ENCODE assay signal across 9 mouse cellular contexts in genomic region chr11:120538485-120538884, GRCm38 (mm10). TPM values are rescaled to one million over a fixed set of nuclear protein-coding genes. Genes with fewer than 3 reads are reported as not detected.
DNase-seq lines count a peak whose midpoint lies in the region; ATAC-seq and TF ChIP-seq lines count a peak whose summit lies in the region.
"Had no signal": no experiment of that assay in that cellular context is flagged by ENCODE, and none has a peak within 500 bp of the region (broad histone marks: within the 10 kb centered on the region; RNA-seq: fewer than 3 reads in every experiment).

No protein-coding gene starts in this region.

- H3K27ac ChIP-seq in hindbrain, postnatal 0 days: peak overlapping the region; percentile 76
- H3K27ac ChIP-seq in lung, embryonic 14.5 days (ENCODE audit: low read depth): peak overlapping the region; percentile 60

- ATAC-seq in hindbrain, postnatal 0 days: peak; percentile 62
- ATAC-seq in lung, embryonic 14.5 days (ENCODE audit: insufficient read depth): no peak

- H3K9me3 ChIP-seq in hindbrain, postnatal 0 days (ENCODE audit: low read length): no peaks in the 10 kb centered on the region
- H3K9me3 ChIP-seq in lung, embryonic 14.5 days (ENCODE audit: low read depth, low read length): no peaks in the 10 kb centered on the region

- peaks cover 13% of the 10 kb centered on the region; the same call in 1 of the 2 replicates for H3K36me3 ChIP-seq in hindbrain, postnatal 0 days (ENCODE audit: insufficient read depth, low read length)
- H3K36me3 ChIP-seq in lung, embryonic 14.5 days (ENCODE audit: insufficient read depth): peaks cover 20% of the 10 kb centered on the region

- H3K4me1 ChIP-seq in hindbrain, postnatal 0 days (ENCODE audit: insufficient read depth, low read length): peaks cover 22% of the 10 kb centered on the region
- peaks cover 6% of the 10 kb centered on the region for H3K4me1 ChIP-seq in lung, embryonic 14.5 days (ENCODE audit: insufficient read depth)

- 36% methylated on average over 3 of the region's 3 CpGs for WGBS in hindbrain, postnatal 0 days
- 60% methylated on average over 3 of the region's 3 CpGs for WGBS in lung, embryonic 14.5 days

- H3K4me3 ChIP-seq in hindbrain, postnatal 0 days (ENCODE audit: low read length): no peak overlapping the region
- no peak overlapping the region for H3K4me3 ChIP-seq in lung, embryonic 14.5 days (ENCODE audit: low read depth, low read length)

- H3K4me2 ChIP-seq in hindbrain, postnatal 0 days (ENCODE audit: low read depth, low read length): no peak overlapping the region
- H3K4me2 ChIP-seq in lung, embryonic 14.5 days: no peak overlapping the region

- peak; percentile 40 for DNase-seq in urinary bladder, postnatal 14 days (ENCODE audit: low spot score)
- no peak for DNase-seq in urinary bladder, postnatal 10 days (ENCODE audit: low spot score)
- DNase-seq in gastrocnemius, postnatal 14 days: peak; percentile 75
- peak; percentile 82 for DNase-seq in hindbrain, postnatal 0 days (ENCODE audit: low spot score)
- no peak for DNase-seq in lung, embryonic 14.5 days
- DNase-seq in left cerebral cortex, adult 9 months (ENCODE audit: low spot score in 2 of 2): no peak
- DNase-seq in frontal cortex, postnatal 10 days (ENCODE audit: low spot score in 2 of 2): no peak
- DNase-seq in T-cell, adult 2 months (ENCODE audit: low spot score): no peak

- H3K9ac ChIP-seq in hindbrain, postnatal 0 days (replicated peaks; ENCODE audit: low read length): no peak overlapping the region
- 0 out of 2 replicates have a peak overlapping the region, but pooled peaks have one; percentile 13 for H3K9ac ChIP-seq in lung, embryonic 14.5 days

- 0 out of 2 replicates have a peak, but pooled peaks cover under 1% of the 10 kb centered on the region for H3K27me3 ChIP-seq in hindbrain, postnatal 0 days (ENCODE audit: insufficient read depth, low read length)
- peaks cover 2% of the 10 kb centered on the region; the same call in 1 of the 2 replicates for H3K27me3 ChIP-seq in lung, embryonic 14.5 days (ENCODE audit: insufficient read depth, low read length)

- no peak for TF ChIP-seq CTCF in hindbrain, postnatal 0 days (IDR thresholded peaks at IDR 0.05; ENCODE audit: low read depth)
- TF ChIP-seq CTCF in lung, embryonic 14.5 days (IDR thresholded peaks at IDR 0.05; ENCODE audit: low read depth): no peak

- intact Hi-C loops in gastrocnemius, postnatal 14 days (cut with DNase I; ENCODE audit: low total_unique reads): no loop called here

RNA-seq across cellular contexts. Expression of gene Gcgr, which starts 8.0 kb away (rescaled TPM):
- total RNA-seq in gastrocnemius, postnatal 14 days (2021): under 1 TPM in 1 of 2 experiments, not detected in 1; 0.38 TPM
- 0.99 and 3.1 TPM in 2 replicates for total RNA-seq in hindbrain, postnatal 0 days (2014; rRNA removed)
- polyA plus RNA-seq in hindbrain, postnatal 0 days (2015; fragmentation: Nextera tagmentation; extraction: Ambion mirVana): 1.0 TPM in 2 replicates
- 0.59 and 1.4 TPM in 2 replicates for polyA plus RNA-seq in lung, embryonic 14.5 days (2014; fragmentation: Nextera tagmentation; extraction: Ambion mirVana)

RNA-seq across cellular contexts. Expression of gene Mcrip1, which starts 11.0 kb away (rescaled TPM):
- total RNA-seq in gastrocnemius, postnatal 14 days (2021): 10 to 100 TPM; 31.1 to 33.3 TPM
- total RNA-seq in hindbrain, postnatal 0 days (2014; rRNA removed): 144 and 192 TPM in 2 replicates
- 250 and 257 TPM in 2 replicates for polyA plus RNA-seq in hindbrain, postnatal 0 days (2015; fragmentation: Nextera tagmentation; extraction: Ambion mirVana)
- polyA plus RNA-seq in lung, embryonic 14.5 days (2014; fragmentation: Nextera tagmentation; extraction: Ambion mirVana): 226 and 229 TPM in 2 replicates

RNA-seq across cellular contexts. Expression of gene Ppp1r27, which starts 12.4 kb away (rescaled TPM):
- total RNA-seq in gastrocnemius, postnatal 14 days (2021): 100 to 1,000 TPM; 159 to 234 TPM
- total RNA-seq in hindbrain, postnatal 0 days (2014; rRNA removed): not detected in 2 replicates
- not detected in 2 replicates for polyA plus RNA-seq in hindbrain, postnatal 0 days (2015; fragmentation: Nextera tagmentation; extraction: Ambion mirVana)
- not detected in 2 replicates for polyA plus RNA-seq in lung, embryonic 14.5 days (2014; fragmentation: Nextera tagmentation; extraction: Ambion mirVana)
- total RNA-seq: layer of hippocampus, postnatal 14 days had no signal

RNA-seq across cellular contexts. Expression of gene P4hb, which starts 34.6 kb away (rescaled TPM):
- total RNA-seq in gastrocnemius, postnatal 14 days (2021): 100 to 1,000 TPM; 264 to 301 TPM
- total RNA-seq in hindbrain, postnatal 0 days (2014; rRNA removed): 147 and 174 TPM in 2 replicates
- 222 TPM in 2 replicates for polyA plus RNA-seq in hindbrain, postnatal 0 days (2015; fragmentation: Nextera tagmentation; extraction: Ambion mirVana)
- polyA plus RNA-seq in lung, embryonic 14.5 days (2014; fragmentation: Nextera tagmentation; extraction: Ambion mirVana): 872 and 897 TPM in 2 replicates

RNA-seq across cellular contexts. Expression of gene Arhgdia, which starts 42.9 kb away (rescaled TPM):
- 100 to 1,000 TPM; 118 to 144 TPM for total RNA-seq in gastrocnemius, postnatal 14 days (2021)
- 252 and 297 TPM in 2 replicates for total RNA-seq in hindbrain, postnatal 0 days (2014; rRNA removed)
- polyA plus RNA-seq in hindbrain, postnatal 0 days (2015; fragmentation: Nextera tagmentation; extraction: Ambion mirVana): 403 and 425 TPM in 2 replicates
- polyA plus RNA-seq in lung, embryonic 14.5 days (2014; fragmentation: Nextera tagmentation; extraction: Ambion mirVana): 717 and 734 TPM in 2 replicates

Comparison
In these comparisons a context has a peak if more than half of its experiments do, and no peak if none do; other contexts are left out.
1. DNase-seq: peak in urinary bladder, postnatal 14 days (single experiment), gastrocnemius, postnatal 14 days (single experiment) and hindbrain, postnatal 0 days (single experiment); none in urinary bladder, postnatal 10 days (single experiment), lung, embryonic 14.5 days (single experiment), left cerebral cortex, adult 9 months (0 of 2), frontal cortex, postnatal 10 days (0 of 2) and T-cell, adult 2 months (single experiment).
2. RNA of gene Ppp1r27, which starts 12.4 kb away (total RNA-seq): 159 to 234 TPM in gastrocnemius, postnatal 14 days; not detected in hindbrain, postnatal 0 days; every median in the first group is over 100 times any median in the second.